Comparison of ENCODE assay signal across 8 mouse cellular contexts in genomic region chr7:80889021-80889511, GRCm38 (mm10). TPM values are rescaled to one million over a fixed set of nuclear protein-coding genes. Genes with fewer than 3 reads are reported as not detected.
A peak's percentile ranks its signal among the peaks of the same experiment; 100 is the strongest.
DNase-seq lines count a peak whose midpoint lies in the region; ATAC-seq and TF ChIP-seq lines count a peak whose summit lies in the region.

No protein-coding gene starts in this region.

- H3K9me3 ChIP-seq in embryonic facial prominence, embryonic 10.5 days: no peaks in the 10 kb centered on the region
- H3K9me3 ChIP-seq in heart, embryonic 13.5 days: no peaks in the 10 kb centered on the region
- H3K9me3 ChIP-seq in lung, postnatal 0 days (ENCODE audit: low read length): no peaks in the 10 kb centered on the region

- peak in 1 of 2 experiments; percentile 40 for DNase-seq in left cerebral cortex, adult 2 months (ENCODE audit: extremely low spot score in 1 of 2, low spot score in 2 of 2)
- no peak for DNase-seq in left cerebral cortex, adult 11 months (ENCODE audit: low spot score)
- peak; percentile 82 for DNase-seq in embryonic facial prominence, embryonic 10.5 days (ENCODE audit: low spot score)
- peak; percentile 51 for DNase-seq in kidney, adult 9 months
- DNase-seq in lung, postnatal 0 days (ENCODE audit: low spot score): peak; percentile 69
- peak; percentile 53 for DNase-seq in right cerebral cortex, postnatal 14 days
- DNase-seq in T-cell, adult 2 months (ENCODE audit: low spot score): no peak

- no peak for TF ChIP-seq EP300 in lung, postnatal 0 days (IDR thresholded peaks at IDR 0.05)

- peaks cover 17% of the 10 kb centered on the region for H3K4me1 ChIP-seq in embryonic facial prominence, embryonic 10.5 days
- peaks cover 17% of the 10 kb centered on the region for H3K4me1 ChIP-seq in heart, embryonic 13.5 days
- no peaks in the 10 kb centered on the region for H3K4me1 ChIP-seq in lung, postnatal 0 days (ENCODE audit: insufficient read depth, low read depth, low read length)

- H3K36me3 ChIP-seq in embryonic facial prominence, embryonic 10.5 days (replicated peaks): peaks cover 57% of the 10 kb centered on the region
- peaks cover 43% of the 10 kb centered on the region for H3K36me3 ChIP-seq in heart, embryonic 13.5 days
- peaks cover 24% of the 10 kb centered on the region; the same call in 1 of the 2 replicates for H3K36me3 ChIP-seq in lung, postnatal 0 days (ENCODE audit: insufficient read depth, low read length)

- WGBS in embryonic facial prominence, embryonic 10.5 days: 42% methylated on average over 9 of the region's 9 CpGs
- 43% methylated on average over 9 of the region's 9 CpGs for WGBS in heart, embryonic 13.5 days
- WGBS in lung, postnatal 0 days: 55% methylated on average over 9 of the region's 9 CpGs

- no peaks in the 10 kb centered on the region for H3K27me3 ChIP-seq in embryonic facial prominence, embryonic 10.5 days (replicated peaks; ENCODE audit: low read depth, poor library complexity, severe bottlenecking)
- H3K27me3 ChIP-seq in heart, embryonic 13.5 days (replicated peaks): no peaks in the 10 kb centered on the region
- no peaks in the 10 kb centered on the region for H3K27me3 ChIP-seq in lung, postnatal 0 days (replicated peaks; ENCODE audit: insufficient read depth, low read length)

- H3K27ac ChIP-seq in left cerebral cortex, adult 2 months: peak overlapping the region; percentile 63; the same call in 1 of the 2 replicates
- H3K27ac ChIP-seq in embryonic facial prominence, embryonic 10.5 days (replicated peaks): peak overlapping the region; percentile 71
- H3K27ac ChIP-seq in heart, embryonic 13.5 days (replicated peaks): peak overlapping the region; percentile 74
- H3K27ac ChIP-seq in lung, postnatal 0 days (ENCODE audit: low read length): 0 out of 2 replicates have a peak overlapping the region, but pooled peaks have one; percentile 32

- H3K4me2 ChIP-seq in heart, embryonic 13.5 days: peak overlapping the region; percentile 2; the same call in 1 of the 2 replicates
- H3K4me2 ChIP-seq in lung, postnatal 0 days (replicated peaks; ENCODE audit: low read depth, low read length): no peak overlapping the region

- no peak overlapping the region for H3K4me3 ChIP-seq in left cerebral cortex, adult 2 months
- H3K4me3 ChIP-seq in embryonic facial prominence, embryonic 10.5 days: no peak overlapping the region
- H3K4me3 ChIP-seq in heart, embryonic 13.5 days: no peak overlapping the region
- no peak overlapping the region for H3K4me3 ChIP-seq in lung, postnatal 0 days (ENCODE audit: low read depth, low read length)

- ATAC-seq in heart, embryonic 13.5 days (ENCODE audit: extremely low read depth, insufficient number of reproducible peaks, low FRiP score, low TSS enrichment): peak; percentile 65; the same call in 1 of the 2 replicates
- ATAC-seq in lung, postnatal 0 days: peak; percentile 70

- H3K9ac ChIP-seq in heart, embryonic 13.5 days: 0 out of 2 replicates have a peak overlapping the region, but pooled peaks have one; percentile 38
- no peak overlapping the region for H3K9ac ChIP-seq in lung, postnatal 0 days (replicated peaks; ENCODE audit: low read depth)

- no peak for TF ChIP-seq CTCF in left cerebral cortex, adult 2 months (IDR thresholded peaks at IDR 0.05)
- no peak for TF ChIP-seq CTCF in lung, postnatal 0 days (IDR thresholded peaks at IDR 0.05)

- intact Hi-C loops in left cerebral cortex, adult 2 months (cut with DNase I): loop anchor here (5.0 to 10.0 kb wide), 3 partner anchors 58 to 456 kb away; partner anchors contain the start of genes Rps17 and Sec11a

RNA-seq across cellular contexts. Expression of gene Wdr73, which starts 12.0 kb away (rescaled TPM):
- 10 to 100 TPM; 23.3 to 25.6 TPM for total RNA-seq in left cerebral cortex, adult 2 months (2021)
- 49.1 and 52.0 TPM in 2 replicates for polyA plus RNA-seq in embryonic facial prominence, embryonic 10.5 days (2016; fragmentation: Nextera tagmentation; extraction: Ambion mirVana)
- 15.6 and 18.9 TPM in 2 replicates for polyA plus RNA-seq in heart, embryonic 13.5 days (2015; fragmentation: Nextera tagmentation; extraction: Ambion mirVana)
- 17.5 and 20.7 TPM in 2 replicates for polyA plus RNA-seq in lung, postnatal 0 days (2015; fragmentation: Nextera tagmentation; extraction: Ambion mirVana)

RNA-seq across cellular contexts. Expression of gene Nmb, which starts 15.8 kb away (rescaled TPM):
- 1 to 10 TPM; 4.5 to 6.7 TPM for total RNA-seq in left cerebral cortex, adult 2 months (2021)
- 7.0 and 7.4 TPM in 2 replicates for polyA plus RNA-seq in embryonic facial prominence, embryonic 10.5 days (2016; fragmentation: Nextera tagmentation; extraction: Ambion mirVana)
- 3.0 and 3.2 TPM in 2 replicates for polyA plus RNA-seq in heart, embryonic 13.5 days (2015; fragmentation: Nextera tagmentation; extraction: Ambion mirVana)
- polyA plus RNA-seq in lung, postnatal 0 days (2015; fragmentation: Nextera tagmentation; extraction: Ambion mirVana): 6.3 and 8.3 TPM in 2 replicates

RNA-seq across cellular contexts. Expression of gene Zscan2, which starts 28.3 kb away (rescaled TPM):
- total RNA-seq in left cerebral cortex, adult 2 months (2021): 10 to 100 TPM; 15.9 to 16.5 TPM
- 3.0 and 3.5 TPM in 2 replicates for polyA plus RNA-seq in embryonic facial prominence, embryonic 10.5 days (2016; fragmentation: Nextera tagmentation; extraction: Ambion mirVana)
- polyA plus RNA-seq in heart, embryonic 13.5 days (2015; fragmentation: Nextera tagmentation; extraction: Ambion mirVana): 1.9 TPM in 2 replicates
- polyA plus RNA-seq in lung, postnatal 0 days (2015; fragmentation: Nextera tagmentation; extraction: Ambion mirVana): 1.1 and 1.5 TPM in 2 replicates

RNA-seq across cellular contexts. Expression of gene Sec11a, which starts 58.5 kb away (rescaled TPM):
- 10 to 100 TPM; 49.0 to 51.3 TPM for total RNA-seq in left cerebral cortex, adult 2 months (2021)
- polyA plus RNA-seq in embryonic facial prominence, embryonic 10.5 days (2016; fragmentation: Nextera tagmentation; extraction: Ambion mirVana): 188 and 190 TPM in 2 replicates
- polyA plus RNA-seq in heart, embryonic 13.5 days (2015; fragmentation: Nextera tagmentation; extraction: Ambion mirVana): 132 and 155 TPM in 2 replicates
- polyA plus RNA-seq in lung, postnatal 0 days (2015; fragmentation: Nextera tagmentation; extraction: Ambion mirVana): 170 and 172 TPM in 2 replicates

Comparison
In these comparisons a context has a peak if more than half of its experiments do, and no peak if none do; other contexts are left out.
1. DNase-seq: peak in embryonic facial prominence, embryonic 10.5 days (single experiment), kidney, adult 9 months (single experiment), lung, postnatal 0 days (single experiment) and right cerebral cortex, postnatal 14 days (single experiment); none in left cerebral cortex, adult 11 months (single experiment) and T-cell, adult 2 months (single experiment).
2. Peak in every context shown above with its lines, with median percentiles within 50 percentile points of each other: H3K27ac ChIP-seq.